Mouse (Mus musculus): ENCODE data around the gene Dcaf12. TPM values are rescaled to one million over a fixed set of nuclear protein-coding genes. Genes with fewer than 3 reads are reported as not detected.

Dcaf12 gene
- polyA plus RNA-seq, 1 experiment from 2014 or later = 68.1 TPM

DNA sequence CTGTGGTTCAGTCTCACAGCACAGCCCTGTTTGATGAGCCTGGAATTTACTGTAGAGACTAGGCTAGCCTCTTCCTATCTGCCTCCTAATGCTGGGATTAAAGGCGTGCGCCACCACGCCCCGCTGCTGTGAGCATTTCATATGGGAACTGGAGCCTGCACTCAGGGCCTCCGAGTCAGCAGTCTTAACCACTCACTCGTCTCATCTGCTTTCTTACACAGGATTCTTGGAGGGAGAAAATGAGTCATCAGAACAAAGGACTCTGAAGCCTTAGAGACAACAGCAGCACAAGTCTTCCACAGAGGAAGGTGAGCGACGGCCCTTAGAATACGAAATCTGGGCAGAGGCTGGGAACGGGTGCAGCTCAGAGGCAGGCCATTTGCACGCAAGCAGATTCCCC lies 19.2 kb downstream of the Dcaf12 start:
- Histone ChIP-seq H3K9me3 (ENCODE audit: control insufficient read depth, low read length) (no peaks in the 10 kb centered on the region), H3K4me1 (replicated peaks; ENCODE audit: control insufficient read depth, insufficient read depth, low read length) (no peaks in the 10 kb centered on the region), H3K4me2 (ENCODE audit: low read depth, low read length) (no peak overlapping the region), H3K27me3 (ENCODE audit: control insufficient read depth, insufficient read depth, low read depth, low read length) (no peaks in the 10 kb centered on the region), H3K4me3 (ENCODE audit: low read length) (no peak overlapping the region), H3K9ac (ENCODE audit: low read length) (no peak overlapping the region), H3K36me3 (ENCODE audit: control insufficient read depth, insufficient read depth, low read length) (peaks cover 70% of the 10 kb centered on the region), H3K27ac (ENCODE audit: low read length) (no peak overlapping the region)
- 90% methylated on average over 11 of the region's 11 CpGs for WGBS
- ATAC-seq (ENCODE audit: low read depth) = no peak

DNA sequence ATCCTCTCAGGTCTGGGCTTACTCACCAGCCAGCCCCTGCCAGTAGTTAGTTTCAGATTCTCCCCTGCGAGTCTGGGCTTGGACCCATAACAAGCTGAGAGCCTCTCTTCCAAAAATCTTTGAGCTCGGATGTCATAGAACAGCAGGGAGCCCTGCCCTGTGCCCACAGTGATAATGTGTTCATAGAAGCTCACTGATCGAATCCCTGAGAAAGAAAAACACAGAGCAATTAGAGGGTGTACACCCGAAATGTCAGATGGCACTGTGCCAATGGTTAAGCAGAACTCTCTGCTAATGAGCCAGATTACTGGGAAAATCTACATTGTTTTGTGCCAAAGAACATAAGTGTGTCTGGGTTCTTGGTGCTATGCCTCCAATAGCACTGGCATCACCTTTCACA lies 20.8 kb downstream of the Dcaf12 start:
- H3K36me3 ChIP-seq (ENCODE audit: control insufficient read depth, insufficient read depth, low read length) = peaks cover 62% of the 10 kb centered on the region
- no peaks in the 10 kb centered on the region for H3K9me3 ChIP-seq (ENCODE audit: control insufficient read depth, low read length)
- H3K9ac ChIP-seq (ENCODE audit: low read length) = no peak overlapping the region
- no peaks in the 10 kb centered on the region for H3K27me3 ChIP-seq (ENCODE audit: control insufficient read depth, insufficient read depth, low read depth, low read length)
- H3K27ac ChIP-seq (ENCODE audit: low read length) = no peak overlapping the region
- no peak for ATAC-seq (ENCODE audit: low read depth)
- H3K4me1 ChIP-seq (replicated peaks; ENCODE audit: control insufficient read depth, insufficient read depth, low read length) = no peaks in the 10 kb centered on the region
- no peak overlapping the region for H3K4me2 ChIP-seq (ENCODE audit: low read depth, low read length)
- no peak overlapping the region for H3K4me3 ChIP-seq (ENCODE audit: low read length)
- WGBS = 81% methylated on average over 4 of the region's 4 CpGs

DNA sequence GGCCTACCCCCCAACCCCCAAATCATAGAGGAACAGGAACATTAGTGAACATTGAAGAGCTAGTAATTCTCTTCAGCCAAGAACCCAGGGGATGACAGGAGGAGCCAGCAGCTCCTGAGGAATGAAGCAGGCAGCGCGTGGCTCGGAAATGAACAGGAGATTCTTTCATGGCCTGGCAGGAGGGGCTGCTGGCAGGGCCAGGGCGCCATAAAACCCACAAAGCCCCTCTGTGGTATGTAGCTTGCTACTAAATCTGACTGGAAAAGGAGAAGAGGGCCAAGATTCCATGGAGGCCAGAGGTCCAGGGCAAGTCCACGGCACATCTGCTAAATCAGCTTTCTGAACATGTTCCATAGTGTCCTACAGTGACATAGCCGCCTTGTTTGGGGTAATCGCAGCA lies 24.9 kb downstream of the Dcaf12 start:
- ATAC-seq (ENCODE audit: low read depth) = no peak
- peaks cover 36% of the 10 kb centered on the region for H3K36me3 ChIP-seq (ENCODE audit: control insufficient read depth, insufficient read depth, low read length)
- WGBS = 76% methylated on average over 7 of the region's 7 CpGs

DNA sequence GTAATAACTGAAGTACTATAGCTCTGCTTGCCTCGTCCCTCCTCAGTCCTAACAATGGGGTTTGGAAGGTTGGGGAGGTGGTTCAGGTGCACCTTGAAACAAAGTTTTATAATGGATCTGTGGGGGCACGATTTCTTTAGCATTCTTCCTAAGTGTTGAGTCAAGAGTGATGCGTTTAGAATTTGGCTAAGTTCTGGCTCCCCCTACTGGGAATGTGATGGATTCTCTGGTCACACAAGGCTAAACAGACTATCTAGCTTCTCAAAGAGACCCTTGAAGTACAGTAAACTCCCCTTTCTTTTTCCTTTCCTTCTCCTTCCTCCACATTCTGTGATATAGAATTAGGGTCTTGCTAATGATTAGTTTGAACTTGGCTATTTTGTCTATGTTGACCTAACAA lies 28.3 kb downstream of the Dcaf12 start:
- Histone ChIP-seq H3K9ac (ENCODE audit: low read length) (no peak overlapping the region), H3K36me3 (ENCODE audit: control insufficient read depth, insufficient read depth, low read length) (peaks cover 8% of the 10 kb centered on the region; the same call in 1 of the 2 replicates), H3K27ac (ENCODE audit: low read length) (no peak overlapping the region), H3K4me3 (ENCODE audit: low read length) (no peak overlapping the region), H3K4me1 (replicated peaks; ENCODE audit: control insufficient read depth, insufficient read depth, low read length) (0 out of 2 replicates have a peak, but pooled peaks cover 5% of the 10 kb centered on the region), H3K9me3 (ENCODE audit: control insufficient read depth, low read length) (no peaks in the 10 kb centered on the region), H3K27me3 (ENCODE audit: control insufficient read depth, insufficient read depth, low read depth, low read length) (no peaks in the 10 kb centered on the region), H3K4me2 (ENCODE audit: low read depth, low read length) (no peak overlapping the region)
- no peak for ATAC-seq (ENCODE audit: low read depth)
- 19% methylated on average over 3 of the region's 3 CpGs for WGBS

More for the DNA sequence above, 24.9 kb downstream of the Dcaf12 start:
- Histone ChIP-seq H3K9ac (ENCODE audit: low read length) (no peak overlapping the region), H3K27me3 (ENCODE audit: control insufficient read depth, insufficient read depth, low read depth, low read length) (no peaks in the 10 kb centered on the region), H3K4me1 (replicated peaks; ENCODE audit: control insufficient read depth, insufficient read depth, low read length) (0 out of 2 replicates have a peak, but pooled peaks cover 2% of the 10 kb centered on the region), H3K4me2 (ENCODE audit: low read depth, low read length) (no peak overlapping the region), H3K4me3 (ENCODE audit: low read length) (no peak overlapping the region), H3K27ac (ENCODE audit: low read length) (no peak overlapping the region), H3K9me3 (ENCODE audit: control insufficient read depth, low read length) (no peaks in the 10 kb centered on the region)

DNA sequence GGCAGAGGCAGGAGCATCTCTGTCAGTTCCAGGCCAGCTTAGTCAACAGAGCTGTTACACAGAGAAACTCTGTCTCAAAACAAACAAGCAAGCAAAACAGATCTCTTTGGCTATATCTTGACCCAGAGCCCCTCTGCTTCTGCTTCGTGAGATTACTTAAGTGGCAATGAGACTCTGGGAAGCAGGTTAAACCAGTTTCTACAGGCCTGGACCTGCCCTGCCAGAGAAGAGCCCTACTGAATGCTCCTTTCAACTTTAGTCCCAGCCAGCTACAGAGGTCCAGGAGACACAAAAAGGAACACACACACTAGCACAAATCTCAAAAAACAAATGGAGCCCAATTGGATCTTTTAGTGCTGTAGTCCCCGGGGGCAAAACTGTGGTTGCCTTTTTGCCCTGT lies 30.6 kb downstream of the Dcaf12 start:
- Histone ChIP-seq H3K27me3 (ENCODE audit: control insufficient read depth, insufficient read depth, low read depth, low read length) (no peaks in the 10 kb centered on the region), H3K9ac (ENCODE audit: low read length) (no peak overlapping the region), H3K4me3 (ENCODE audit: low read length) (no peak overlapping the region), H3K4me2 (ENCODE audit: low read depth, low read length) (no peak overlapping the region), H3K9me3 (ENCODE audit: control insufficient read depth, low read length) (no peaks in the 10 kb centered on the region), H3K27ac (ENCODE audit: low read length) (peak overlapping the region; percentile 80), H3K36me3 (ENCODE audit: control insufficient read depth, insufficient read depth, low read length) (no peaks in the 10 kb centered on the region), H3K4me1 (replicated peaks; ENCODE audit: control insufficient read depth, insufficient read depth, low read length) (0 out of 2 replicates have a peak, but pooled peaks cover 5% of the 10 kb centered on the region)
- peak; percentile 86 for ATAC-seq (ENCODE audit: low read depth)
- 69% methylated on average over 2 of the region's 2 CpGs for WGBS

DNA sequence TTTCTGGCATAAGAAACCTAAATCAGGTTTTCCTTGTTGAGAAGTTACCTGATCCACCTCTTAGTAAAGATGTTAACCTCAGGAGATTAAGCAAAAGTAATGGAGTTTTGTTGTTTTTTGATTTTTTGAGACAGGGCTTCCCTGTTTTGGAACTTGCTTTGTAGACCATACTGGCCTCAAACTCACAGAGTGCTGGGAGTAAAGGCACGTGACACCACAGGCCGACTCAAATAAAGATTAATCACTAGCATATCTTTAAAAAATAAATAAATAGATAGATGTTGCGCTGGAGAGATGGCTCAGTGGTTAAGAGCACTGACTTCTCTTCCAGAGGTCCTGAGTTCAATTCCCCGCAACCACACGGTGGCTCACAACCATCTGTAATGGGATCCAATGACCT lies 38.8 kb downstream of the Dcaf12 start:
- H3K4me1 ChIP-seq (replicated peaks; ENCODE audit: control insufficient read depth, insufficient read depth, low read length) = peaks cover 19% of the 10 kb centered on the region
- H3K9ac ChIP-seq (ENCODE audit: low read length) = peak overlapping the region; percentile 92
- ATAC-seq (ENCODE audit: low read depth) = no peak
- H3K4me2 ChIP-seq (ENCODE audit: low read depth, low read length) = peak overlapping the region; percentile 67
- peak overlapping the region; percentile 75 for H3K4me3 ChIP-seq (ENCODE audit: low read length)
- 53% methylated on average over 5 of the region's 5 CpGs for WGBS
- H3K27me3 ChIP-seq (ENCODE audit: control insufficient read depth, insufficient read depth, low read depth, low read length) = no peaks in the 10 kb centered on the region
- H3K36me3 ChIP-seq (ENCODE audit: control insufficient read depth, insufficient read depth, low read length) = no peaks in the 10 kb centered on the region
- H3K27ac ChIP-seq (ENCODE audit: low read length) = peak overlapping the region; percentile 95
- H3K9me3 ChIP-seq (ENCODE audit: control insufficient read depth, low read length) = no peaks in the 10 kb centered on the region

DNA sequence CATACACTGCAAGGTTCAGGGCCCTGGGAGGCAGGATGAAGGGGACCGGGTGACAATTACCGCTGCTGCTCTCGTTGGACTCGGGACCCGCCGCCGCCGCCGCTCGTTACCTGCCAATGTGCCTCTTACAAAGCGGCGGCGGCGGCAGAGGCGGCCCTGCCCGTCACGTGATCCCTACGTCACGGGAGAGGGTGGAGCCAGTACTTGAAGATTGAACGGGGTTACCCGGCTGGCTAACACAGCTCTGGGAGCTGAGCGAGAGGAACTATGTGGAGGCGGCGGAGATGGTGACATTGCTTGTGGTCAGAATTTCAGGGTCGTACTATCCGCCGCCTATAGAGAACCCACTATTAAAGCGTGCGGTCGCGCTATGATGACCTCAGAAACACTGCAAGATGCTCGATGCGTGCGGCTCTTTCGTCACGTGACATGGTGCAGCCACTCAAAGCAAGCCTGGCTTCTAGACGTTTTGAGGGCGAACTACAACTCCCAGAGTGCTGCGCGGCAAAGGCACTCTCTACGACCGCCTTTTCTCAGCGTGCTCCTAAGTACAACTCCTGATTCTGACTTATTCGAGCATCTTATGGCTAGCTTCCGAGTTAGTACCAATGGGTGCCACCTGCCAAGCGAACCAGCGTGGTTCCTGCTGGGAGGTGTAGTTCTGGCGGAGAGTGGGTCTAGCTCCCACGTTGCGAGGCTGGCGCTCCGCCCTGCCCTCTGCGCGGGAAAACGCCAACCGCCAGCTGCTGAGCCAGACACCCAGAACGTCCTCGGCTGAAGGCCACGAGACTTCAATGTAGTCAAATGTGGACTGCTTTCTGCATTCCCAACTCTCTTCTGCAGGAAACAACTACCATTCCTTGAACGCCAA lies 39.5 kb downstream of the Dcaf12 start, which contains the start of gene Ubap2:
TSS of gene Ubap2 (minus strand) at position 165 of the 871 bp plus-strand sequence.
- no peaks in the 10 kb centered on the region for H3K9me3 ChIP-seq (ENCODE audit: control insufficient read depth, low read length)
- peak within 1 kb of the TSS; percentile 89 for H3K4me2 ChIP-seq (ENCODE audit: low read depth, low read length)
- ATAC-seq (ENCODE audit: low read depth) = peak; percentile 98
- peak within 1 kb of the TSS; percentile 92 for H3K9ac ChIP-seq (ENCODE audit: low read length)
- H3K4me1 ChIP-seq (replicated peaks; ENCODE audit: control insufficient read depth, insufficient read depth, low read length) = peaks cover 19% of the 10 kb centered on the region
- under 1% methylated on average over 60 of the region's 60 CpGs for WGBS
- H3K27me3 ChIP-seq (ENCODE audit: control insufficient read depth, insufficient read depth, low read depth, low read length) = no peaks in the 10 kb centered on the region
- peak within 1 kb of the TSS; percentile 95 for H3K27ac ChIP-seq (ENCODE audit: low read length)
- H3K36me3 ChIP-seq (ENCODE audit: control insufficient read depth, insufficient read depth, low read length) = no peaks in the 10 kb centered on the region
- H3K4me3 ChIP-seq (ENCODE audit: low read length) = peak within 1 kb of the TSS; percentile 75

DNA sequence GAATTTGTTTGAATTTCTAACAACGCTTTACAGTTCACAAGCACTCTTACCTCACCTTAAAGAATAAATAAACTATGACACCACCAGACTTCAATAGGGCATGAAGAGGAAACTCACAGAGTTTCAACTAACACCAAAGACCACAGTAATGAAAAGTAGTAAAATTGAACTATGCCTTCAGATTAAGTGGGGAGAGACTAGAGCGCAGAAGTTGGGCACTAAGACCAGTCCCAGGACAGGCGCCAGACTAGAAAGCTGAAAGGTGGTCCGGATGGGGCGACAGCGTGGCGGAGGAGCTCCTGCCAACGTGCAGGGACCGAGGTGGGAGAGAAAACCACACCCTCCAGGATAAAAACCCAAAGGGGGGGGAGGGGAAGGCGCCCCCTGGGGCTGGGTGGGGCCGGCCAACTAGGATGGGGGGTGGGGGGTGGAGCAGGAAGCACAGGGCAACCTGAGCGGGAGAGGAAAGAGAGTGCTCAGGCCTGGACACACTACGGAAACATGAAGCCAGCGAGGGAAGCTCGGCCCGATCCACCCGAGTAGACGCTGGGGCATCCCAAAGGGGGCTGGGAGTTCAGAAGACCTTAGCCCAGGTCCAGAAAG lies 40.2 kb downstream of the Dcaf12 start:
- Histone ChIP-seq H3K4me2 (ENCODE audit: low read depth, low read length) (peak overlapping the region; percentile 89), H3K36me3 (ENCODE audit: control insufficient read depth, insufficient read depth, low read length) (peaks cover 3% of the 10 kb centered on the region), H3K27me3 (ENCODE audit: control insufficient read depth, insufficient read depth, low read depth, low read length) (no peaks in the 10 kb centered on the region), H3K9me3 (ENCODE audit: control insufficient read depth, low read length) (no peaks in the 10 kb centered on the region), H3K4me1 (replicated peaks; ENCODE audit: control insufficient read depth, insufficient read depth, low read length) (peaks cover 19% of the 10 kb centered on the region), H3K4me3 (ENCODE audit: low read length) (peak overlapping the region; percentile 75), H3K9ac (ENCODE audit: low read length) (peak overlapping the region; percentile 92), H3K27ac (ENCODE audit: low read length) (peak overlapping the region; percentile 95)
- ATAC-seq (ENCODE audit: low read depth) = peak; percentile 66
- 1% methylated on average over 16 of the region's 18 CpGs for WGBS

DNA sequence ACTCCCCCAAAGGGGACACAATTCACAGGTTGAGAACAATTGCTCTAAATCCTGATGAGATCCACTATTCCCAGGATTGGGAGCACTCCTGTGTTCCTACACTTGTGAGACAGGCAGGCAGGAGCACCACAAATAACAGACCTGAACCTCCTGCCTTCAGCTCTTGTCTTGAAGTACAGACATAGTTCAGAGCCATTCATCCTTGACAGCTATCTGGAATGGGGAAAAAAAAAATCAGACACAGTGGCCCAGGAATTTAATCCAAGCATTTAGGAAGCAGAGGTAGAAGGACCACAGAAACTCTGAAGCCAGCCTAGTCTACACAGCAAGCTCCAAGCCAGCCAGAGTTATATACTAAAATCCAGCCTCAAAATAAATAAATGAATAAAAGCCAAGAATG lies 46.6 kb downstream of the Dcaf12 start:
- no peak overlapping the region for H3K27ac ChIP-seq (ENCODE audit: low read length)
- H3K4me1 ChIP-seq (replicated peaks; ENCODE audit: control insufficient read depth, insufficient read depth, low read length) = peaks cover 9% of the 10 kb centered on the region
- H3K9me3 ChIP-seq (ENCODE audit: control insufficient read depth, low read length) = no peaks in the 10 kb centered on the region
- no peak overlapping the region for H3K4me2 ChIP-seq (ENCODE audit: low read depth, low read length)
- no peak for ATAC-seq (ENCODE audit: low read depth)
- H3K4me3 ChIP-seq (ENCODE audit: low read length) = no peak overlapping the region
- H3K36me3 ChIP-seq (ENCODE audit: control insufficient read depth, insufficient read depth, low read length) = peaks cover 6% of the 10 kb centered on the region
- H3K9ac ChIP-seq (ENCODE audit: low read length) = no peak overlapping the region
- no peaks in the 10 kb centered on the region for H3K27me3 ChIP-seq (ENCODE audit: control insufficient read depth, insufficient read depth, low read depth, low read length)
